ENCODE assay signal across 8 mouse cellular contexts in genomic region chr5:136953440-136953951, GRCm38 (mm10). TPM values are rescaled to one million over a fixed set of nuclear protein-coding genes. Genes with fewer than 3 reads are reported as not detected.
DNase-seq lines count a peak whose midpoint lies in the region; ATAC-seq and TF ChIP-seq lines count a peak whose summit lies in the region.

No protein-coding gene starts in this region.

- peaks cover 29% of the 10 kb centered on the region for H3K79me2 ChIP-seq in myocyte (ENCODE audit: control insufficient read depth, insufficient read depth)

- H3K4me1 ChIP-seq in intestine, embryonic 16.5 days (ENCODE audit: control insufficient read depth, insufficient read depth, low read length): peaks cover 8% of the 10 kb centered on the region; the same call in 1 of the 2 replicates
- peaks cover 37% of the 10 kb centered on the region for H3K4me1 ChIP-seq in liver, embryonic 12.5 days

- peak in 1 of 2 experiments; percentile 31 for DNase-seq in left cerebral cortex, adult 2 months (ENCODE audit: extremely low spot score in 1 of 2, low spot score in 2 of 2)
- no peak for DNase-seq in left cerebral cortex, postnatal 4 days
- peak; percentile 72 for DNase-seq in brain, adult 2 months (ENCODE audit: low read depth, low spot score)
- peak; percentile 40 for DNase-seq in gastrocnemius, postnatal 14 days
- DNase-seq in spleen, adult 18-20 months: no peak

- no peaks in the 10 kb centered on the region for H3K27me3 ChIP-seq in intestine, embryonic 16.5 days (replicated peaks; ENCODE audit: control insufficient read depth, insufficient read depth, low read length)
- H3K27me3 ChIP-seq in liver, embryonic 12.5 days (replicated peaks): no peaks in the 10 kb centered on the region; the same call in 1 of the 2 replicates
- no peaks in the 10 kb centered on the region for H3K27me3 ChIP-seq in myocyte (ENCODE audit: control insufficient read depth, insufficient read depth, insufficient read length)

- TF ChIP-seq CTCF in left cerebral cortex, adult 2 months (IDR thresholded peaks at IDR 0.05): no peak

- H3K4me2 ChIP-seq in intestine, embryonic 16.5 days (ENCODE audit: low read depth, low read length): peak overlapping the region; percentile 53
- peak overlapping the region; percentile 75 for H3K4me2 ChIP-seq in liver, embryonic 12.5 days
- H3K4me2 ChIP-seq in myocyte (ENCODE audit: low read depth): peak overlapping the region; percentile 83

- peak overlapping the region; percentile 77 for H3K9ac ChIP-seq in intestine, embryonic 16.5 days (ENCODE audit: low read depth, low read length)
- peak overlapping the region; percentile 62 for H3K9ac ChIP-seq in liver, embryonic 12.5 days

- peak overlapping the region; percentile 83 for H3K27ac ChIP-seq in left cerebral cortex, adult 2 months
- H3K27ac ChIP-seq in intestine, embryonic 16.5 days (ENCODE audit: low read length): peak overlapping the region; percentile 67
- H3K27ac ChIP-seq in liver, embryonic 12.5 days: peak overlapping the region; percentile 61; the same call in 1 of the 2 replicates

- H3K9me3 ChIP-seq in intestine, embryonic 16.5 days (ENCODE audit: control insufficient read depth, low read length): no peaks in the 10 kb centered on the region
- no peaks in the 10 kb centered on the region for H3K9me3 ChIP-seq in liver, embryonic 12.5 days (replicated peaks)

- 1% methylated on average over 12 of the region's 12 CpGs for WGBS in intestine, embryonic 16.5 days
- 2% methylated on average over 12 of the region's 12 CpGs for WGBS in liver, embryonic 12.5 days (ENCODE audit: insufficient replicate concordance)

- H3ac ChIP-seq in myocyte (ENCODE audit: control insufficient read depth, insufficient read length): peak overlapping the region; percentile 46

- no peaks in the 10 kb centered on the region for H3K36me3 ChIP-seq in intestine, embryonic 16.5 days (ENCODE audit: control insufficient read depth, insufficient read depth, low read length)
- H3K36me3 ChIP-seq in liver, embryonic 12.5 days: peaks cover 6% of the 10 kb centered on the region; the same call in 1 of the 2 replicates
- H3K36me3 ChIP-seq in myocyte (ENCODE audit: control insufficient read depth, insufficient read depth): no peaks in the 10 kb centered on the region

- H3K4me3 ChIP-seq in left cerebral cortex, adult 2 months: peak overlapping the region; percentile 84
- H3K4me3 ChIP-seq in intestine, embryonic 16.5 days (ENCODE audit: low read length): peak overlapping the region; percentile 69
- peak overlapping the region; percentile 69 for H3K4me3 ChIP-seq in liver, embryonic 12.5 days
- H3K4me3 ChIP-seq in myocyte: peak overlapping the region; percentile 78

- no peak for TF ChIP-seq POLR2A in myocyte (IDR thresholded peaks at IDR 0.05; ENCODE audit: insufficient read length, low read depth)

- ATAC-seq in intestine, embryonic 16.5 days: peak; percentile 53
- ATAC-seq in liver, embryonic 12.5 days: no peak; the same call in 1 of the 2 replicates

- intact Hi-C loops in left cerebral cortex, adult 2 months (cut with DNase I): loop anchor here (1.0 kb wide), 1 partner anchor 9 kb away; no protein-coding TSS in a partner anchor
- intact Hi-C loops in left cerebral cortex, postnatal 4 days (cut with DNase I): no loop called here
- intact Hi-C loops in gastrocnemius, postnatal 14 days (cut with DNase I; ENCODE audit: low total_unique reads): no loop called here

TF ChIP-seq in myocyte, 11 proteins besides CTCF, POLR2A, EP300 and RAD21:
- no peak for TF ChIP-seq MYOD1 (IDR thresholded peaks at IDR 0.05; ENCODE audit: control insufficient read depth in 1 of 3, insufficient read length in 2 of 3, low read depth in 2 of 3)

RNA-seq across cellular contexts. Expression of gene Fis1, which starts 0.4 kb away (rescaled TPM):
- total RNA-seq in left cerebral cortex, adult 2 months (2021): 100 to 1,000 TPM; 256 to 271 TPM
- total RNA-seq in left cerebral cortex, postnatal 4 days (2021): 100 to 1,000 TPM; 193 to 195 TPM
- 100 to 1,000 TPM; 154 to 159 TPM for total RNA-seq in gastrocnemius, postnatal 14 days (2021)
- 271 and 281 TPM in 2 replicates for polyA plus RNA-seq in intestine, embryonic 16.5 days (2015; fragmentation: Nextera tagmentation; extraction: Ambion mirVana)
- polyA plus RNA-seq in liver, embryonic 12.5 days (2016; fragmentation: Nextera tagmentation; extraction: Ambion mirVana): 210 and 211 TPM in 2 replicates
- 283 TPM for polyA plus RNA-seq in myocyte (2012; fragmentation: generic; extraction: Trizol)

RNA-seq across cellular contexts. Expression of gene Cldn15, which starts 12.9 kb away (rescaled TPM):
- under 1 TPM; 0.30 to 0.32 TPM for total RNA-seq in left cerebral cortex, adult 2 months (2021)
- total RNA-seq in left cerebral cortex, postnatal 4 days (2021): under 1 TPM; 0.46 to 0.54 TPM
- 1 to 10 TPM; 2.0 to 2.1 TPM for total RNA-seq in gastrocnemius, postnatal 14 days (2021)
- 34.8 and 36.6 TPM in 2 replicates for polyA plus RNA-seq in intestine, embryonic 16.5 days (2015; fragmentation: Nextera tagmentation; extraction: Ambion mirVana)
- 2.2 TPM in 2 replicates for polyA plus RNA-seq in liver, embryonic 12.5 days (2016; fragmentation: Nextera tagmentation; extraction: Ambion mirVana)
- 0.23 TPM for polyA plus RNA-seq in myocyte (2012; fragmentation: generic; extraction: Trizol)

RNA-seq across cellular contexts. Expression of gene Plod3, which starts 33.3 kb away (rescaled TPM):
- 10 to 100 TPM; 38.7 to 39.1 TPM for total RNA-seq in left cerebral cortex, adult 2 months (2021)
- total RNA-seq in left cerebral cortex, postnatal 4 days (2021): 10 to 100 TPM; 46.7 to 52.1 TPM
- 10 to 100 TPM; 21.8 to 24.3 TPM for total RNA-seq in gastrocnemius, postnatal 14 days (2021)
- 40.7 and 44.4 TPM in 2 replicates for polyA plus RNA-seq in intestine, embryonic 16.5 days (2015; fragmentation: Nextera tagmentation; extraction: Ambion mirVana)
- polyA plus RNA-seq in liver, embryonic 12.5 days (2016; fragmentation: Nextera tagmentation; extraction: Ambion mirVana): 17.3 and 22.1 TPM in 2 replicates
- polyA plus RNA-seq in myocyte (2012; fragmentation: generic; extraction: Trizol): 124 TPM

RNA-seq across cellular contexts. Expression of gene Znhit1, which starts 34.3 kb away (rescaled TPM):
- total RNA-seq in left cerebral cortex, adult 2 months (2021): 10 to 100 TPM; 82.0 to 91.0 TPM
- 10 to 100 TPM; 90.8 to 93.9 TPM for total RNA-seq in left cerebral cortex, postnatal 4 days (2021)
- total RNA-seq in gastrocnemius, postnatal 14 days (2021): 10 to 100 TPM; 49.2 to 51.1 TPM
- 114 and 120 TPM in 2 replicates for polyA plus RNA-seq in intestine, embryonic 16.5 days (2015; fragmentation: Nextera tagmentation; extraction: Ambion mirVana)
- polyA plus RNA-seq in liver, embryonic 12.5 days (2016; fragmentation: Nextera tagmentation; extraction: Ambion mirVana): 67.0 and 68.7 TPM in 2 replicates
- 97.7 TPM for polyA plus RNA-seq in myocyte (2012; fragmentation: generic; extraction: Trizol)

RNA-seq across cellular contexts. Expression of gene Ift22, which starts 45.5 kb away (rescaled TPM):
- 10 to 100 TPM; 94.8 to 95.0 TPM for total RNA-seq in left cerebral cortex, adult 2 months (2021)
- total RNA-seq in left cerebral cortex, postnatal 4 days (2021): 10 to 100 TPM; 51.2 to 56.2 TPM
- 1 to 10 TPM; 5.4 to 6.2 TPM for total RNA-seq in gastrocnemius, postnatal 14 days (2021)
- 43.2 and 52.4 TPM in 2 replicates for polyA plus RNA-seq in intestine, embryonic 16.5 days (2015; fragmentation: Nextera tagmentation; extraction: Ambion mirVana)
- 15.4 and 15.7 TPM in 2 replicates for polyA plus RNA-seq in liver, embryonic 12.5 days (2016; fragmentation: Nextera tagmentation; extraction: Ambion mirVana)
- 19.6 TPM for polyA plus RNA-seq in myocyte (2012; fragmentation: generic; extraction: Trizol)

Comparison
In these comparisons a context has a peak if more than half of its experiments do, and no peak if none do; other contexts are left out.
1. DNase-seq: peak in brain, adult 2 months (single experiment) and gastrocnemius, postnatal 14 days (single experiment); none in left cerebral cortex, postnatal 4 days (single experiment) and spleen, adult 18-20 months (0 of 2).
2. Peak in every context shown above with its lines, with median percentiles within 50 percentile points of each other: H3K27ac ChIP-seq, H3K4me3 ChIP-seq and H3K4me2 ChIP-seq.